Mouse (Mus musculus): ENCODE data around the gene Heatr5a. TPM values are rescaled to one million over a fixed set of nuclear protein-coding genes. Genes with fewer than 3 reads are reported as not detected.

Heatr5a gene
- polyA plus RNA-seq, 1 experiment from 2014 or later = 5.5 TPM

- no peaks in the 10 kb centered on the region for H3K4me1 ChIP-seq (replicated peaks)
- no peak for ATAC-seq (ENCODE audit: low read depth)
- no peaks in the 10 kb centered on the region for H3K27me3 ChIP-seq
- peaks cover 3% of the 10 kb centered on the region; the same call in 1 of the 2 replicates for H3K9me3 ChIP-seq
- no peaks in the 10 kb centered on the region for H3K36me3 ChIP-seq
- H3K27ac ChIP-seq (replicated peaks) = no peak overlapping the region
- H3K9ac ChIP-seq = no peak overlapping the region
- no peak overlapping the region for H3K4me3 ChIP-seq
- WGBS = 95% methylated on average over 4 of the region's 4 CpGs
- no peak overlapping the region for H3K4me2 ChIP-seq
These were observed 119.5 kb downstream of the Heatr5a start for GRCm38 (mm10) chr12:51851617-51852016.

- Histone ChIP-seq H3K9me3 (peaks cover 3% of the 10 kb centered on the region; the same call in 1 of the 2 replicates), H3K9ac (no peak overlapping the region), H3K4me2 (no peak overlapping the region), H3K36me3 (no peaks in the 10 kb centered on the region), H3K27me3 (no peaks in the 10 kb centered on the region), H3K27ac (replicated peaks) (no peak overlapping the region), H3K4me3 (no peak overlapping the region), H3K4me1 (replicated peaks) (no peaks in the 10 kb centered on the region)
- ATAC-seq (ENCODE audit: low read depth) = no peak
- 83% methylated on average over 3 of the region's 3 CpGs for WGBS
These were observed 120.0 kb downstream of the Heatr5a start for GRCm38 (mm10) chr12:51851155-51851554.

GRCm38 (mm10) chr12:51850339-51850738 lies 120.8 kb downstream of the Heatr5a start:
- no peaks in the 10 kb centered on the region for H3K36me3 ChIP-seq
- WGBS = 88% methylated on average over 4 of the region's 4 CpGs
- H3K4me1 ChIP-seq (replicated peaks) = no peaks in the 10 kb centered on the region
- H3K4me2 ChIP-seq = no peak overlapping the region
- ATAC-seq (ENCODE audit: low read depth) = no peak
- no peak overlapping the region for H3K27ac ChIP-seq (replicated peaks)
- H3K9me3 ChIP-seq = peaks cover 3% of the 10 kb centered on the region; the same call in 1 of the 2 replicates
- H3K27me3 ChIP-seq = no peaks in the 10 kb centered on the region
- H3K9ac ChIP-seq = no peak overlapping the region
- no peak overlapping the region for H3K4me3 ChIP-seq

- peaks cover 3% of the 10 kb centered on the region; the same call in 1 of the 2 replicates for H3K9me3 ChIP-seq
- no peaks in the 10 kb centered on the region for H3K27me3 ChIP-seq
- no peak overlapping the region for H3K9ac ChIP-seq
- no peaks in the 10 kb centered on the region for H3K4me1 ChIP-seq (replicated peaks)
- no peaks in the 10 kb centered on the region for H3K36me3 ChIP-seq
- H3K4me2 ChIP-seq = no peak overlapping the region
- no peak for ATAC-seq (ENCODE audit: low read depth)
- 84% methylated on average over 2 of the region's 2 CpGs for WGBS
- H3K27ac ChIP-seq (replicated peaks) = no peak overlapping the region
- H3K4me3 ChIP-seq = no peak overlapping the region
These were observed 121.2 kb downstream of the Heatr5a start for GRCm38 (mm10) chr12:51849902-51850301.

GRCm38 (mm10) chr12:51847953-51848680 lies 123.0 kb downstream of the Heatr5a start:
- no peaks in the 10 kb centered on the region for H3K27me3 ChIP-seq
- H3K9me3 ChIP-seq = peaks cover 3% of the 10 kb centered on the region; the same call in 1 of the 2 replicates
- H3K4me3 ChIP-seq = no peak overlapping the region
- H3K27ac ChIP-seq (replicated peaks) = no peak overlapping the region
- no peaks in the 10 kb centered on the region for H3K36me3 ChIP-seq
- ATAC-seq (ENCODE audit: low read depth) = no peak
- no peak overlapping the region for H3K9ac ChIP-seq
- 86% methylated on average over 9 of the region's 9 CpGs for WGBS
- H3K4me2 ChIP-seq = no peak overlapping the region
- peaks cover 9% of the 10 kb centered on the region for H3K4me1 ChIP-seq (replicated peaks)

- H3K9ac ChIP-seq = no peak overlapping the region
- H3K27me3 ChIP-seq = no peaks in the 10 kb centered on the region
- H3K36me3 ChIP-seq = no peaks in the 10 kb centered on the region
- ATAC-seq (ENCODE audit: low read depth) = peak; percentile 45; the same call in 1 of the 2 replicates
- WGBS = 39% methylated on average over 1 of the region's 1 CpGs
- H3K9me3 ChIP-seq = peaks cover 3% of the 10 kb centered on the region; the same call in 1 of the 2 replicates
- peaks cover 9% of the 10 kb centered on the region for H3K4me1 ChIP-seq (replicated peaks)
- peak overlapping the region; percentile 71 for H3K4me2 ChIP-seq
- peak overlapping the region; percentile 57 for H3K4me3 ChIP-seq
- H3K27ac ChIP-seq (replicated peaks) = no peak overlapping the region
These were observed 125.9 kb downstream of the Heatr5a start for GRCm38 (mm10) chr12:51845261-51845660.

GRCm38 (mm10) chr12:51844771-51845256 lies 126.3 kb downstream of the Heatr5a start:
- under 1% methylated on average over 17 of the region's 17 CpGs for WGBS
- ATAC-seq (ENCODE audit: low read depth) = peak; percentile 96
- Histone ChIP-seq H3K27ac (replicated peaks) (peak overlapping the region; percentile 77), H3K36me3 (no peaks in the 10 kb centered on the region), H3K27me3 (no peaks in the 10 kb centered on the region), H3K4me1 (replicated peaks) (peaks cover 9% of the 10 kb centered on the region), H3K9ac (peak overlapping the region; percentile 72), H3K4me3 (peak overlapping the region; percentile 57), H3K4me2 (peak overlapping the region; percentile 71), H3K9me3 (peaks cover 3% of the 10 kb centered on the region; the same call in 1 of the 2 replicates)

GRCm38 (mm10) chr12:51843576-51844520 lies 127.3 kb downstream of the Heatr5a start:
- Histone ChIP-seq H3K27me3 (no peaks in the 10 kb centered on the region), H3K4me3 (peak overlapping the region; percentile 57), H3K27ac (replicated peaks) (no peak overlapping the region), H3K9me3 (no peaks in the 10 kb centered on the region), H3K36me3 (no peaks in the 10 kb centered on the region), H3K4me1 (replicated peaks) (peaks cover 9% of the 10 kb centered on the region), H3K9ac (peak overlapping the region; percentile 72), H3K4me2 (peak overlapping the region; percentile 71)
- no peak for ATAC-seq (ENCODE audit: low read depth)
- WGBS = 42% methylated on average over 15 of the region's 15 CpGs

GRCm38 (mm10) chr12:51842081-51842864 lies 128.8 kb downstream of the Heatr5a start:
- Histone ChIP-seq H3K4me3 (no peak overlapping the region), H3K4me2 (no peak overlapping the region), H3K27ac (replicated peaks) (no peak overlapping the region), H3K9me3 (no peaks in the 10 kb centered on the region), H3K9ac (no peak overlapping the region), H3K27me3 (no peaks in the 10 kb centered on the region), H3K4me1 (replicated peaks) (peaks cover 9% of the 10 kb centered on the region), H3K36me3 (no peaks in the 10 kb centered on the region)
- WGBS = 65% methylated on average over 6 of the region's 6 CpGs
- ATAC-seq (ENCODE audit: low read depth) = no peak

GRCm38 (mm10) chr12:51839856-51840255 lies 131.3 kb downstream of the Heatr5a start:
- no peak overlapping the region for H3K4me3 ChIP-seq
- no peak overlapping the region for H3K27ac ChIP-seq (replicated peaks)
- no peak overlapping the region for H3K4me2 ChIP-seq
- H3K4me1 ChIP-seq (replicated peaks) = peaks cover 9% of the 10 kb centered on the region
- 90% methylated on average over 1 of the region's 1 CpGs for WGBS
- ATAC-seq (ENCODE audit: low read depth) = no peak
- no peak overlapping the region for H3K9ac ChIP-seq
- H3K36me3 ChIP-seq = no peaks in the 10 kb centered on the region
- no peaks in the 10 kb centered on the region for H3K27me3 ChIP-seq
- H3K9me3 ChIP-seq = no peaks in the 10 kb centered on the region

- Histone ChIP-seq H3K4me2 (no peak overlapping the region), H3K36me3 (no peaks in the 10 kb centered on the region), H3K4me1 (replicated peaks) (peaks cover 7% of the 10 kb centered on the region), H3K9me3 (no peaks in the 10 kb centered on the region), H3K27ac (replicated peaks) (no peak overlapping the region), H3K4me3 (no peak overlapping the region), H3K9ac (no peak overlapping the region), H3K27me3 (no peaks in the 10 kb centered on the region)
- no peak for ATAC-seq (ENCODE audit: low read depth)
- 68% methylated on average over 3 of the region's 3 CpGs for WGBS
These were observed 135.9 kb downstream of the Heatr5a start for GRCm38 (mm10) chr12:51835219-51835618.

All from neural tube, embryonic 13.5 days (tissue).